Mouse (Mus musculus) stomach, postnatal 0 days (tissue): ENCODE measurements at regions not wholly inside any gene's neighbourhood (a gene's known extent, or its start where the extent isn't known, plus 50 kb on each side); places are given as distances from the start of the nearest gene placed in this dataset.

Experiments used
- ATAC-seq: fragments of 200-750 bp; cut with Nextera tagmentation; 2 replicates; pipeline ENCODE4 v1.8.0; 2017; ENCODE audit not compliant: low FRiP score, low TSS enrichment
- DNase-seq: peaks from one replicate; pipeline ENCODE4 v3.0.0-alpha.2; 2016; ENCODE audit warnings: low spot score
- H3K27ac ChIP-seq: fragments of 300-500 bp; sonication (generic); replicated peaks from 2 replicates; pipeline ENCODE4 v1.5.1; 2014; ENCODE audit warnings: mild to moderate bottlenecking, control low read depth
- H3K27me3 ChIP-seq: fragments of 300-500 bp; sonication (generic); 2 replicates; pipeline ENCODE4 v1.6.1; 2014; ENCODE audit warnings: low read length; ENCODE audit not compliant: control insufficient read depth, insufficient read depth
- H3K36me3 ChIP-seq: fragments of 300-500 bp; sonication (generic); 2 replicates; pipeline ENCODE4 v1.6.1; 2014; ENCODE audit warnings: low read length, mixed read lengths; ENCODE audit not compliant: control insufficient read depth, insufficient read depth
- H3K4me1 ChIP-seq: fragments of 300-500 bp; sonication (generic); replicated peaks from 2 replicates; pipeline ENCODE4 v1.6.1; 2014; ENCODE audit warnings: antibody characterized with exemption; ENCODE audit not compliant: control insufficient read depth, insufficient read depth
- H3K4me2 ChIP-seq: fragments of 300-500 bp; sonication (generic); replicated peaks from 2 replicates; pipeline ENCODE4 v1.6.1; 2014; ENCODE audit warnings: low read depth, mild to moderate bottlenecking, control low read depth, moderate library complexity
- H3K4me3 ChIP-seq: fragments of 300-500 bp; sonication (generic); 2 replicates; pipeline ENCODE4 v1.5.1; 2014; ENCODE audit warnings: low read depth, low read length, control low read depth
- H3K9ac ChIP-seq: fragments of 300-500 bp; sonication (generic); 2 replicates; pipeline ENCODE4 v1.6.1; 2014; ENCODE audit warnings: mild to moderate bottlenecking, low read length, control low read depth, mixed read lengths
- H3K9me3 ChIP-seq: fragments of 300-500 bp; sonication (generic); 2 replicates; pipeline ENCODE4 v1.6.1; 2016; ENCODE audit warnings: low read length; ENCODE audit not compliant: control insufficient read depth
- CTCF ChIP-seq: IDR thresholded peaks from 2 replicates; pipeline ENCODE4 v1.5.1; 2016; ENCODE audit warnings: antibody characterized with exemption, low read depth, mild to moderate bottlenecking, moderate library complexity
- EP300 ChIP-seq: optimal IDR thresholded peaks from 2 replicates; pipeline ENCODE3; 2016; ENCODE audit warnings: antibody characterized with exemption
- WGBS: fragments of 180-500 bp; shearing (Covaris S2); extraction: QIAGEN DNeasy Blood & Tissue Kit; methylation state at CpG from one replicate; pipeline ENCODE4 v1.1.7; 2014; 5-methylcytosine and 5-hydroxymethylcytosine counted together

GRCm38 (mm10) chr10:27841042-27841709 is 221.6 kb upstream of the Lama2 start:
- TF ChIP-seq CTCF (no peak), EP300 (no peak)
- DNase-seq: no peak
- 68% methylated on average over 5 of the region's 5 CpGs for WGBS
- Histone ChIP-seq H3K9ac (no peak overlapping the region), H3K9me3 (no peaks in the 10 kb centered on the region), H3K27ac (no peak overlapping the region), H3K4me1 (no peaks in the 10 kb centered on the region), H3K4me2 (no peak overlapping the region), H3K4me3 (no peak overlapping the region), H3K36me3 (no peaks in the 10 kb centered on the region), H3K27me3 (no peaks in the 10 kb centered on the region)
- no peak for ATAC-seq

GRCm38 (mm10) chr10:27843010-27843409 is 223.5 kb upstream of the Lama2 start:
- Histone ChIP-seq H3K9me3 (no peaks in the 10 kb centered on the region), H3K27me3 (no peaks in the 10 kb centered on the region), H3K4me2 (no peak overlapping the region), H3K27ac (no peak overlapping the region), H3K9ac (no peak overlapping the region), H3K4me3 (no peak overlapping the region), H3K4me1 (no peaks in the 10 kb centered on the region), H3K36me3 (no peaks in the 10 kb centered on the region)
- no peak for ATAC-seq
- DNase-seq: no peak
- TF ChIP-seq CTCF (no peak), EP300 (no peak)
- 76% methylated on average over 2 of the region's 2 CpGs for WGBS

- Histone ChIP-seq H3K4me1 (no peaks in the 10 kb centered on the region), H3K36me3 (no peaks in the 10 kb centered on the region), H3K27ac (no peak overlapping the region), H3K27me3 (no peaks in the 10 kb centered on the region), H3K9ac (no peak overlapping the region), H3K4me2 (no peak overlapping the region), H3K4me3 (no peak overlapping the region), H3K9me3 (no peaks in the 10 kb centered on the region)
- TF ChIP-seq CTCF (no peak), EP300 (no peak)
- ATAC-seq (no peak), DNase-seq (no peak)
- WGBS: 65% methylated on average over 2 of the region's 2 CpGs
Measured at GRCm38 (mm10) chr10:27863625-27864024, 211.0 kb upstream of the Ptprk start.

- ATAC-seq: no peak
- no peak for DNase-seq
- Histone ChIP-seq H3K27ac (no peak overlapping the region), H3K36me3 (no peaks in the 10 kb centered on the region), H3K4me3 (no peak overlapping the region), H3K4me2 (no peak overlapping the region), H3K4me1 (no peaks in the 10 kb centered on the region), H3K9ac (no peak overlapping the region), H3K9me3 (no peaks in the 10 kb centered on the region), H3K27me3 (no peaks in the 10 kb centered on the region)
- WGBS: 77% methylated on average over 1 of the region's 1 CpGs
- no peak for TF ChIP-seq EP300
- no peak for TF ChIP-seq CTCF
Measured at GRCm38 (mm10) chr10:27880867-27881266, 193.8 kb upstream of the Ptprk start.

GRCm38 (mm10) chr10:27891778-27892512 is 182.7 kb upstream of the Ptprk start:
- Histone ChIP-seq H3K9ac (no peak overlapping the region), H3K27me3 (no peaks in the 10 kb centered on the region), H3K36me3 (no peaks in the 10 kb centered on the region), H3K27ac (no peak overlapping the region), H3K4me2 (no peak overlapping the region), H3K4me3 (no peak overlapping the region), H3K4me1 (no peaks in the 10 kb centered on the region), H3K9me3 (no peaks in the 10 kb centered on the region)
- 23% methylated on average over 2 of the region's 2 CpGs for WGBS
- DNase-seq: no peak
- TF ChIP-seq EP300 (no peak), CTCF (no peak)
- ATAC-seq: peak; percentile 45; the same call in 1 of the 2 replicates

GRCm38 (mm10) chr10:27916406-27916805 is 158.2 kb upstream of the Ptprk start:
- Histone ChIP-seq H3K36me3 (no peaks in the 10 kb centered on the region), H3K4me3 (no peak overlapping the region), H3K27me3 (no peaks in the 10 kb centered on the region), H3K4me1 (no peaks in the 10 kb centered on the region), H3K27ac (no peak overlapping the region), H3K4me2 (no peak overlapping the region), H3K9ac (no peak overlapping the region), H3K9me3 (no peaks in the 10 kb centered on the region)
- TF ChIP-seq CTCF (no peak), EP300 (no peak)
- no peak for ATAC-seq
- DNase-seq: no peak
- WGBS: 77% methylated on average over 2 of the region's 2 CpGs
